Mouse (Mus musculus): Measurements from ENCODE around the gene Simc1. TPM values are rescaled to one million over a fixed set of nuclear protein-coding genes. Genes with fewer than 3 reads are reported as not detected.

Gene Simc1
- polyA plus RNA-seq, 1 experiment, result 3.2 TPM

DNA sequence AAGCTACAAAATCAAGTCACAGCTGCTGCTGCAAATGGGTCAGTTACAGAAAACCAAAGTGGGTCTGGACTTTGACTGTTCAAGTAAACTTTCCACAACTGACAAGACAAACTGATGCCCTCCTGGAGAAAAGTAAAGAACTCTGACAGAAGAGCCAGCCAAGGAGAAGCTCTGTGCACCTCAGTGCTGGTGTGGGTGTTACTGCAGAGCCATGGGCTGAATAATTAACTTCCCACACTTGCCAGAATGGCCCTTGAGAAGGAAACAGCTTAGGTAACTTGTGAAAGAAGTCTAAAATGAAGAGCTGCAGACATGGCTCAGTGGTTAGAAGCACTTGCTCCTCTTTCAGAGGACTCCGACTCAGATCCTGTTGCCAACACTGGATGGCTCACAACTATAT, 54.1 kb downstream of the Simc1 start:
- Histone ChIP-seq H3K4me1 (ENCODE audit: control insufficient read depth, insufficient read depth, low read length) (no peaks in the 10 kb centered on the region; the same call in 1 of the 2 replicates), H3K27ac (ENCODE audit: control insufficient read depth, insufficient read depth, low read depth, low read length, poor library complexity) (no peak overlapping the region), H3K4me3 (replicated peaks; ENCODE audit: control insufficient read depth, low read depth, low read length) (no peak overlapping the region)
- TF ChIP-seq POLR2A (IDR thresholded peaks at IDR 0.05; ENCODE audit: borderline replicate concordance, control insufficient read depth, low read depth, low read length), result no peak
- TF ChIP-seq CTCF (IDR thresholded peaks at IDR 0.05; ENCODE audit: control insufficient read depth, insufficient read depth, low read length), result no peak
- 82% methylated on average over 1 of the region's 1 CpGs for WGBS

GRCm38 (mm10) chr13:54559656-54560055, 56.1 kb downstream of the Simc1 start:
- TF ChIP-seq CTCF (IDR thresholded peaks at IDR 0.05; ENCODE audit: control insufficient read depth, insufficient read depth, low read length) (no peak), POLR2A (IDR thresholded peaks at IDR 0.05; ENCODE audit: borderline replicate concordance, control insufficient read depth, low read depth, low read length) (no peak)
- WGBS, result 91% methylated on average over 2 of the region's 2 CpGs
- H3K4me3 ChIP-seq (replicated peaks; ENCODE audit: control insufficient read depth, low read depth, low read length), result no peak overlapping the region
- H3K27ac ChIP-seq (ENCODE audit: control insufficient read depth, insufficient read depth, low read depth, low read length, poor library complexity), result no peak overlapping the region
- H3K4me1 ChIP-seq (ENCODE audit: control insufficient read depth, insufficient read depth, low read length), result no peaks in the 10 kb centered on the region; the same call in 1 of the 2 replicates

DNA sequence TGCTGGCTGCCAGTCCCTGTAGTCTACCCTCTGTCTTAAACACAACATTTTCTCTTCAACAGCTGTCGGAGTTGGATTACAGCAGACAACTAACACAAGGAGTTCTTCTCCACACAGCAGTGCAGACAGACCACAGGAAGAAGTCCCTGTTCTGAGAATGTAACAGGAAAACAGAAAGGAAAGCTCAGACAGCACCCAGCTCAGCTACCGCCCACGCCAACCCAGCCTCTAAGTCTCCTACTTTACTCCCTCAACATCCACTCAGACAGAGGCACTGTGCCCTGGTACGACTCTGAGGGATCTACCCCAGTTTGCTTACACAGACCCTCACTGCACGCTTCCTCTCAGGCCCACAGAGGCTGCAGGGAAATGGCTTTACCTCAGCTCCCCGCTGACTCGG, 57.0 kb downstream of the Simc1 start:
- TF ChIP-seq POLR2A (IDR thresholded peaks at IDR 0.05; ENCODE audit: borderline replicate concordance, control insufficient read depth, low read depth, low read length) (no peak), CTCF (IDR thresholded peaks at IDR 0.05; ENCODE audit: control insufficient read depth, insufficient read depth, low read length) (no peak)
- WGBS, result 92% methylated on average over 7 of the region's 7 CpGs
- Histone ChIP-seq H3K4me1 (ENCODE audit: control insufficient read depth, insufficient read depth, low read length) (no peaks in the 10 kb centered on the region; the same call in 1 of the 2 replicates), H3K4me3 (replicated peaks; ENCODE audit: control insufficient read depth, low read depth, low read length) (no peak overlapping the region), H3K27ac (ENCODE audit: control insufficient read depth, insufficient read depth, low read depth, low read length, poor library complexity) (no peak overlapping the region)

DNA sequence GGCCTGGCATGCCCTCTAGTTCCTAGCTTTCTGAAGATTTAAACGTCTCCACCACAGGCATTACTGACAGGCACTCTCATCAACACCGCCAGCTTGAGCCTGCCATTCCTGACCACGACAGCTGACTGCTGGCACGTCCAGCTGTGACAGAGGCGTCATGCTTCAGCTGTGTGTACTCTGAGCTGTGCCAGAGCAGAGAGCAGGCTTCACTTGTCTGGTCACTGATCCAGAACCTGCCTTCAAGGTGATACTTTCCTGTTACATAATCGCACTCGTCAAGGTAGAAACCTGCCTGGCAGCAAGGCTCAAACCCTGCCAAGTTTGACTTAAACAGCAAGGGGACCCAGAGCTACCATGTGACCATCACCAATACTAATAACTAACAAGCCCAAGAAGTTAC, 59.0 kb downstream of the Simc1 start:
- 62% methylated on average over 7 of the region's 7 CpGs for WGBS
- Histone ChIP-seq H3K27ac (ENCODE audit: control insufficient read depth, insufficient read depth, low read depth, low read length, poor library complexity) (no peak overlapping the region), H3K4me3 (replicated peaks; ENCODE audit: control insufficient read depth, low read depth, low read length) (no peak overlapping the region), H3K4me1 (ENCODE audit: control insufficient read depth, insufficient read depth, low read length) (no peaks in the 10 kb centered on the region; the same call in 1 of the 2 replicates)
- no peak for TF ChIP-seq CTCF (IDR thresholded peaks at IDR 0.05; ENCODE audit: control insufficient read depth, insufficient read depth, low read length)
- no peak for TF ChIP-seq POLR2A (IDR thresholded peaks at IDR 0.05; ENCODE audit: borderline replicate concordance, control insufficient read depth, low read depth, low read length)

DNA sequence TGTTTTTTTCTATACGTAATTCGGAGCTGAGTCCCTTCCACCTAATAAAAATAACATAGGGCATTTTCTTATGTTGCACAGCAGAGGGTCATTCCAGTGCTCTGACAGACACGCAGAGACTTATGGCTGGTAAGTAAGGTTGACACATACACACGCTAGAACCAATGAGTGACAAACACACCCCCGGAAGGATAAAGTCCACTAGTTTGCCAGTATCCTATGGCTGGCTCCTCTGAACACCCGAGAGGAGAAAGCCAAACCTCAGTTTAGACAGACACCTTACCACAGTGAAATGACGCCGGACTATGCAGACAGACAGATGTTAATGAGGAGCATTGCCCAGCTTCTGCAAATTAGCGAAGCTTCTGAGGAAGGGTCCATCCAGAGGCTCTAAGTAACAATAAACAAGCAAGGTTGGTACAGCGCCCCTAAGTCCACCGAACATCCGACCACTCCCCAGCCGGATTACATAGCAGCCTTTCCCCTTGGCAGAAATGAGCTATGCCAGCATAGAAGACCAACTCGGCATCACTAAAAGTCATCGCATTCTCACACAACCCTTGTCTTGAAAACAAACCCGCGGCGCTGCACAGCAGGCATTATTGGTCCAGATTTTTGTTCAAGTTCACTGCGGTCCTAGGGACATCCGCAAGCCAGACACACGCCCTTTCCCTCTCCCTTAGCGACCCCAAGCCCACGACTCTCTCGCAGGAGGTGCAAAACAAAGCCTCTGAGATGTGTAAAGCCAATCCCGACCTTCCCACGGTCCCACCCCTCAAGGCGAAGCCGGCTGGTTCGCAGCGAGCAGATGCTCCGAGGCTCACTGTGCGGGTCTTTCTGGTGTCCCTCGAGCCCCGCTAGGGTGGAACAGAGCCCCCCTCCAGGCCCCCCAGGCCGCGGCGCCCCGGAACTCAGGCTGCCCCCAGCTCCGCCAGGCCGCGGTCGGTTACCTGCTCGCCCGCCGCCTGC, 60.9 kb downstream of the Simc1 start:
- H3K4me3 ChIP-seq (replicated peaks; ENCODE audit: control insufficient read depth, low read depth, low read length), result peak overlapping the region; percentile 72
- peak overlapping the region; percentile 40 for H3K27ac ChIP-seq (ENCODE audit: control insufficient read depth, insufficient read depth, low read depth, low read length, poor library complexity)
- TF ChIP-seq CTCF (IDR thresholded peaks at IDR 0.05; ENCODE audit: control insufficient read depth, insufficient read depth, low read length) (no peak), POLR2A (IDR thresholded peaks at IDR 0.05; ENCODE audit: borderline replicate concordance, control insufficient read depth, low read depth, low read length) (no peak)
- no peaks in the 10 kb centered on the region; the same call in 1 of the 2 replicates for H3K4me1 ChIP-seq (ENCODE audit: control insufficient read depth, insufficient read depth, low read length)
- 11% methylated on average over 45 of the region's 45 CpGs for WGBS

GRCm38 (mm10) chr13:54565201-54565581, 61.6 kb downstream of the Simc1 start, which contains the start of gene 4833439L19Rik:
4833439L19Rik (minus strand) TSS chr13:54565435.
- Histone ChIP-seq H3K4me3 (replicated peaks; ENCODE audit: control insufficient read depth, low read depth, low read length) (peak within 1 kb of the TSS; percentile 72), H3K4me1 (ENCODE audit: control insufficient read depth, insufficient read depth, low read length) (no peaks in the 10 kb centered on the region; the same call in 1 of the 2 replicates), H3K27ac (ENCODE audit: control insufficient read depth, insufficient read depth, low read depth, low read length, poor library complexity) (peak within 1 kb of the TSS; percentile 40)
- WGBS, result under 1% methylated on average over 27 of the region's 27 CpGs
- TF ChIP-seq CTCF (IDR thresholded peaks at IDR 0.05; ENCODE audit: control insufficient read depth, insufficient read depth, low read length) (no peak), POLR2A (IDR thresholded peaks at IDR 0.05; ENCODE audit: borderline replicate concordance, control insufficient read depth, low read depth, low read length) (peak; percentile 94)

DNA sequence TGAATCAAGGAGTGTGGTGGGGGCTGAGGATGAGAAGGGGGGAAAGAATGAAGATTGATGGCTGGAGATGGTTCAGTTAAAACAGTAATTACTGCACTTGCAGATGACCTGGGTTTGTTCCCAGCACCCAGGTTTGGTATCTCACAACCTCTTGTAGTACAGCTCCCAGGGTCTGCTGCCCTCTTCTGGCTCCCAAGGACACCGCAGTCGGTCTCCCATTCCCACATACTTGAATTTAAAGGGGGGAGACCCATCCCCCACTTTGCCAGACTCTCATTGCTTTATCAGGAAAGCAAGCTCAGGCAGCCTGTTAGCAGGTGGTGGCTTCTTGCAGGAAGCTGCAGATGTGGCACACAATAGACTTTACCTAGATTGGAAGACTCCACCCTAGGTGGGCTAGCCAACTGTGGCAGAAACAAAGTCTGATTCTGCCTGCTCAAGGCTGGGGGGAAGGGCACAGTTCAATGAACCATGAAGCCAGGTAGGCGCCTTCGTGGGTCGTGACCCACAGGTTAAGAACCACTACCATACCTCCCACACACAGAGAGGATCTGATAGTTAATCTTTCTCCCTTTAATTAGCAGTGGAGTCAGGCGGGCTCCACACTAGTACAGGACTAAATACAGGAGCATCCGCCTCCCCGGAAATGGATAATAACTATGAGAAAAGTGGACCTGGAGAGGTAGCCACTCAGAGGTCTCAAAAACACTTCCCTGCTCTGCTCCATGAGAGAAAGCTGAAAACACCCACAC, 62.2 kb downstream of the Simc1 start:
- Histone ChIP-seq H3K4me3 (replicated peaks; ENCODE audit: control insufficient read depth, low read depth, low read length) (peak overlapping the region; percentile 72), H3K27ac (ENCODE audit: control insufficient read depth, insufficient read depth, low read depth, low read length, poor library complexity) (no peak overlapping the region), H3K4me1 (ENCODE audit: control insufficient read depth, insufficient read depth, low read length) (no peaks in the 10 kb centered on the region; the same call in 1 of the 2 replicates)
- TF ChIP-seq CTCF (IDR thresholded peaks at IDR 0.05; ENCODE audit: control insufficient read depth, insufficient read depth, low read length) (peak; percentile 63), POLR2A (IDR thresholded peaks at IDR 0.05; ENCODE audit: borderline replicate concordance, control insufficient read depth, low read depth, low read length) (no peak)
- WGBS, result 61% methylated on average over 8 of the region's 8 CpGs

DNA sequence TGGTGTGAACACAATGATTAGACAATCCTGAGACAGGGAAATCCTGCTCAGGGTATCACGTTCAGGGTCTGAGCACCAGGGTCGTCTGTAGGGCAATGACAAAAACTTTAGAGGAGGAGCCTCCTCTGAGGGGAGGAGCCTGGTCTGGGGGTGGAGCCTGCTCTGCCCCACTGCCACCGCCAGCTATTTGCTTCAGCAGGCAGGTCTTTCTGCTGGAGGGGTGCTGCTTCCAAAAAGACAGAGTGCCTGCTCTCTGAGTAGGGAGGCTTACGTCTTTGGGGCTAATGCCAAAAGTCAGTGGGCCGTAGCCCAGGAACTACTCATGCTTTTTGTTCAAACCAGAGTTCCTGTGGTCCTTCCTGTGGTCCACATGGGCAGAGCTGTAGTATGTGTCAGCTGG, 64.8 kb downstream of the Simc1 start:
- no peak overlapping the region for H3K27ac ChIP-seq (ENCODE audit: control insufficient read depth, insufficient read depth, low read depth, low read length, poor library complexity)
- TF ChIP-seq POLR2A (IDR thresholded peaks at IDR 0.05; ENCODE audit: borderline replicate concordance, control insufficient read depth, low read depth, low read length), result no peak
- TF ChIP-seq CTCF (IDR thresholded peaks at IDR 0.05; ENCODE audit: control insufficient read depth, insufficient read depth, low read length), result no peak
- H3K4me1 ChIP-seq (ENCODE audit: control insufficient read depth, insufficient read depth, low read length), result no peaks in the 10 kb centered on the region
- 27% methylated on average over 5 of the region's 5 CpGs for WGBS
- no peak overlapping the region for H3K4me3 ChIP-seq (replicated peaks; ENCODE audit: control insufficient read depth, low read depth, low read length)

Data from bone marrow, adult 2 months (tissue).